Mouse (Mus musculus) cerebellum, adult (tissue): Measurements from ENCODE around the gene Ifnar1.

ENCODE experiments used
- ATAC-seq: cut with Nextera tagmentation; 2 replicates; pipeline ENCODE4 v1.9.2; 2017; ENCODE audit warnings: mild to moderate bottlenecking, moderate library complexity, mixed read lengths; ENCODE audit not compliant: insufficient number of reproducible peaks, low FRiP score, low TSS enrichment

Gene Ifnar1

GRCm38 (mm10) chr16:91536372-91536771, 51.3 kb downstream of the Ifnar1 start:
- ATAC-seq = no peak

- ATAC-seq = no peak
These were observed 52.0 kb downstream of the Ifnar1 start for GRCm38 (mm10) chr16:91537065-91537464.

GRCm38 (mm10) chr16:91538051-91538450, 53.0 kb downstream of the Ifnar1 start:
- ATAC-seq = no peak

GRCm38 (mm10) chr16:91538513-91538912, 53.5 kb downstream of the Ifnar1 start:
- no peak for ATAC-seq

GRCm38 (mm10) chr16:91541573-91542081, 56.6 kb downstream of the Ifnar1 start:
- no peak for ATAC-seq

GRCm38 (mm10) chr16:91543619-91544018, 58.6 kb downstream of the Ifnar1 start:
- no peak for ATAC-seq

- no peak for ATAC-seq
These were observed 60.7 kb downstream of the Ifnar1 start for GRCm38 (mm10) chr16:91545597-91546281.

GRCm38 (mm10) chr16:91546391-91546835, 61.4 kb downstream of the Ifnar1 start:
- 0 out of 2 replicates have a peak, but pooled peaks have one; percentile 12 for ATAC-seq

- peak; percentile 67 for ATAC-seq
These were observed 62.1 kb downstream of the Ifnar1 start, which contains the start of gene Ifngr2 for GRCm38 (mm10) chr16:91546836-91547741. TSS of gene Ifngr2 (plus strand) at chr16:91547072.

- ATAC-seq = no peak
These were observed 62.9 kb downstream of the Ifnar1 start for GRCm38 (mm10) chr16:91547974-91548373.

- ATAC-seq = no peak
These were observed 63.5 kb downstream of the Ifnar1 start for GRCm38 (mm10) chr16:91548586-91548985.

GRCm38 (mm10) chr16:91548996-91549395, 64.0 kb downstream of the Ifnar1 start:
- ATAC-seq = no peak

- no peak for ATAC-seq
These were observed 64.6 kb downstream of the Ifnar1 start for GRCm38 (mm10) chr16:91549616-91550015.

- no peak for ATAC-seq
These were observed 66.1 kb downstream of the Ifnar1 start for GRCm38 (mm10) chr16:91551081-91551524.

- ATAC-seq = no peak
These were observed 67.0 kb downstream of the Ifnar1 start for GRCm38 (mm10) chr16:91552072-91552471.

GRCm38 (mm10) chr16:91553625-91554024, 68.6 kb downstream of the Ifnar1 start:
- ATAC-seq = no peak

GRCm38 (mm10) chr16:91555017-91555605, 70.1 kb downstream of the Ifnar1 start:
- ATAC-seq = no peak

- no peak for ATAC-seq
These were observed 71.6 kb downstream of the Ifnar1 start for GRCm38 (mm10) chr16:91556659-91557058.
